12 mouse cellular contexts compared by ENCODE assay signal in the genomic region with DNA sequence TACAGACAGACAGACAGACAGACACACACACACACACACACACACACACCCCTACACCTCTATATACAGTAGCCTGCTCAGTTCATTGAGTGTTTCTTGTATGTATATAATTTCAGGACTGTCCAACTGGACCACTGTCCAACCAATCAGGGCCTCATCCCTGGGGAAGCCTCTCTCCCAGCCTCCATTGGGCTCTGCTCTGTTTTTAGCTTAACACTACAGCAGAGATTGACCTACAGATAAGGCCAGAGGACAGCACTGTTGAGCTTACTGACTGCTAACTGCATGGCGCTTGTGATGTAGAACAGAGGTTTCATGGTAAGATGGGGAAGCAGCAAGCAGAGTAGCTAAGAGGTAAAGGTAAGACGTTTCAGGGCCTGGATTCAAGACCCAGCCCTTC.
"Had no signal": no experiment of that assay in that cellular context is flagged by ENCODE, and none has a peak within 500 bp of the region (broad histone marks: within the 10 kb centered on the region; RNA-seq: fewer than 3 reads in every experiment).

No protein-coding gene starts in this region.

- DNase-seq: retina, postnatal 1 day; right cerebral cortex, adult 18-20 months; right cerebral cortex, postnatal 14 days; right cerebral cortex, postnatal 25 days; right cerebral cortex, postnatal 4 days; spleen, adult 18-20 months; thymus, adult 18-20 months; thymus, adult 2 months; thymus, postnatal 14 days; thymus, postnatal 25 days; thymus, postnatal 36 days; thymus, postnatal 4 days had no signal
